Mouse (Mus musculus) cerebellum, postnatal 10 days (tissue): Measurements from ENCODE around the gene Maff.
A peak's percentile ranks its signal among the peaks of the same experiment; 100 is the strongest.

ENCODE experiments used
- DNase-seq, 2 experiments: peaks; one replicate each; pipeline ENCODE4 v3.0.0; 2021; ENCODE audit warnings: mixed read lengths in 2 of 2

Maff gene

GRCm38 (mm10) chr15:79399231-79400052 is 53.0 kb downstream of the Maff start:
- peak; percentile 48 to 50 for DNase-seq

GRCm38 (mm10) chr15:79400134-79400974 is 53.9 kb downstream of the Maff start:
- DNase-seq: no peak

- peak; percentile 30 to 33 for DNase-seq
Observed at GRCm38 (mm10) chr15:79400975-79401365, 54.5 kb downstream of the Maff start.

- DNase-seq: peak; percentile 28 to 39
Observed at GRCm38 (mm10) chr15:79402176-79402575, 55.8 kb downstream of the Maff start.

GRCm38 (mm10) chr15:79402836-79403762 is 56.7 kb downstream of the Maff start, which contains the start of gene Tmem184b:
TSS of gene Tmem184b (minus strand) at chr15:79403569.
- DNase-seq: peak; percentile 93 to 95

- DNase-seq: no peak
Observed at GRCm38 (mm10) chr15:79403763-79404210, 57.4 kb downstream of the Maff start.

- DNase-seq: no peak
Observed at GRCm38 (mm10) chr15:79404277-79404676, 57.9 kb downstream of the Maff start.

GRCm38 (mm10) chr15:79406564-79406963 is 60.1 kb downstream of the Maff start:
- DNase-seq: no peak
